Mouse (Mus musculus) spleen, adult 10 weeks (tissue): ENCODE results near the gene Gm3373. TPM values are rescaled to one million over a fixed set of nuclear protein-coding genes. Genes with fewer than 3 reads are reported as not detected.

ENCODE experiments used
- polyA plus RNA-seq: library from polyadenylated mRNA; stranded (reverse); fragments of 350-450 nt; fragmentation: Illumina TruSeq; extraction: RNeasy Lipid Tissue Mini Kit (QIAGEN cat#74804); gene quantifications from one replicate; pipeline ENCODE4 v1.2.3, GENCODE M21; 2015; ENCODE audit warnings: low replicate concordance; ENCODE audit not compliant: insufficient read depth

Gm3373 gene
- polyA plus RNA-seq, result 0.37 TPM

GRCm38 (mm10) chr14:5741477-5741876 lies at the start of gene Gm3373:
Gm3373 (minus strand) TSS chr14:5741577.

DNA sequence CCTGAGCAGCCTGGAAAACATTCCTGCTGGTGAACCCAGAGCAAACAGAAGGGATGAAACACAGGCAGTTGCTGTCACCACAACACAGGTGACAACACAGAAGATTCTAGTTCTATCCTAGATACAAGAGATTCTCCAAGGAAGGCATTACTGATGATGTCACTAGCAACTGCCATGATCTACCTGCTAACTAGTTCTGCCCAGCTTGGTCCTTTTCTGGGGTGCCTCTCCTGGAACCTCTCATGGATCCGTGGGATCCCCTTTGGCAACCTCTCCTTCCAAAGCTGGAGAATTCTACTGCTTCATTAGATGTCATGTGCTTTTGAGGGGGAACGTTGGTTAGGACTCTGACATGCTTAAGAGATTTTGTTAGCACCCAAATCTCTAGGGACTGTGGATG lies 54.0 kb downstream of the Gm3373 start, which contains the start of gene Gm9603:
Gene Gm9603 (minus strand): TSS at position 101 of the 400 bp plus-strand sequence.

Other genes with a start within 250 kb of the Gm3373 start
- 0.66 TPM for gene Gm3488, start 239.9 kb downstream of the Gm3373 start, polyA plus RNA-seq
- not detected for gene Gm3532, start 203.1 kb downstream of the Gm3373 start, polyA plus RNA-seq
- not detected for gene Gm8265, start 108.5 kb downstream of the Gm3373 start, polyA plus RNA-seq
- not detected for gene Gm9603, start 54.1 kb downstream of the Gm3373 start, polyA plus RNA-seq
- 0.79 TPM for gene Gm3383, start 66.4 kb upstream of the Gm3373 start, polyA plus RNA-seq
- not detected for gene Gm3424, start 88.8 kb upstream of the Gm3373 start, polyA plus RNA-seq
- gene Gm8237, start 138.8 kb upstream of the Gm3373 start, polyA plus RNA-seq, result not detected
- 0.47 TPM for gene Gm3248, start 220.2 kb upstream of the Gm3373 start, polyA plus RNA-seq
- gene Gm3453, start 237.6 kb upstream of the Gm3373 start, polyA plus RNA-seq, result not detected